Mouse (Mus musculus) limb, embryonic 12.5 days (tissue): Measurements from ENCODE around the gene Gipc1. TPM values are rescaled to one million over a fixed set of nuclear protein-coding genes. Genes with fewer than 3 reads are reported as not detected.

Source experiments
- ATAC-seq: fragments of 200-750 bp; cut with Nextera tagmentation; 2 replicates; pipeline ENCODE4 v1.8.0; 2017; ENCODE audit warnings: low read depth, moderate TSS enrichment; ENCODE audit not compliant: insufficient number of reproducible peaks, insufficient read depth, low FRiP score, low TSS enrichment
- H3K27ac ChIP-seq: fragments of 300-500 bp; sonication (generic); 2 replicates; pipeline ENCODE4 v1.5.1; 2016; ENCODE audit warnings: mild to moderate bottlenecking, moderate library complexity
- H3K27me3 ChIP-seq: fragments of 300-500 bp; sonication (generic); 2 replicates; pipeline ENCODE4 v1.6.1; 2016; ENCODE audit warnings: mild to moderate bottlenecking, moderate library complexity
- H3K36me3 ChIP-seq: fragments of 300-500 bp; sonication (generic); 2 replicates; pipeline ENCODE4 v1.6.1; 2016; ENCODE audit warnings: mild to moderate bottlenecking, moderate library complexity
- H3K4me1 ChIP-seq: fragments of 300-500 bp; sonication (generic); replicated peaks from 2 replicates; pipeline ENCODE4 v1.6.1; 2016
- H3K4me2 ChIP-seq: fragments of 300-500 bp; sonication (generic); 2 replicates; pipeline ENCODE4 v1.6.1; 2016; ENCODE audit warnings: mild to moderate bottlenecking, moderate library complexity
- H3K4me3 ChIP-seq: fragments of 300-500 bp; sonication (generic); replicated peaks from 2 replicates; pipeline ENCODE4 v1.5.1; 2016; ENCODE audit warnings: mild to moderate bottlenecking
- H3K9ac ChIP-seq: fragments of 300-500 bp; sonication (generic); replicated peaks from 2 replicates; pipeline ENCODE4 v1.6.1; 2016; ENCODE audit warnings: mild to moderate bottlenecking, moderate library complexity
- H3K9me3 ChIP-seq: fragments of 300-500 bp; sonication (generic); 2 replicates; pipeline ENCODE4 v1.6.1; 2016; ENCODE audit warnings: mild to moderate bottlenecking, moderate library complexity
- WGBS: fragments of 180-500 bp; shearing (Covaris S2); methylation state at CpG from one replicate; pipeline ENCODE4 v1.1.7; 2016; 5-methylcytosine and 5-hydroxymethylcytosine counted together
- polyA plus RNA-seq: library from polyadenylated mRNA; unstranded; fragments of >200 nt; fragmentation: Nextera tagmentation; extraction: Ambion mirVana; gene quantifications from 2 replicates; pipeline ENCODE4 v1.2.1, GENCODE M21; 2016

Gipc1 gene
- polyA plus RNA-seq, 1 experiment from 2014 or later, result 185 TPM

- no peak overlapping the region for H3K9ac ChIP-seq
- no peak overlapping the region for H3K4me2 ChIP-seq
- H3K27me3 ChIP-seq, result no peaks in the 10 kb centered on the region
- ATAC-seq, result no peak
- H3K4me3 ChIP-seq, result no peak overlapping the region
- H3K27ac ChIP-seq, result no peak overlapping the region
- H3K36me3 ChIP-seq, result no peaks in the 10 kb centered on the region
- WGBS, result 84% methylated on average over 9 of the region's 9 CpGs
- H3K4me1 ChIP-seq, result peaks cover 5% of the 10 kb centered on the region; the same call in 1 of the 2 replicates
- no peaks in the 10 kb centered on the region; the same call in 1 of the 2 replicates for H3K9me3 ChIP-seq
Measured at GRCm38 (mm10) chr8:83619568-83620285, 32.8 kb upstream of the Gipc1 start.

- 58% methylated on average over 15 of the region's 15 CpGs for WGBS
- Histone ChIP-seq H3K27ac (no peak overlapping the region), H3K4me2 (peak overlapping the region; percentile 71), H3K36me3 (no peaks in the 10 kb centered on the region), H3K4me1 (peaks cover 5% of the 10 kb centered on the region; the same call in 1 of the 2 replicates), H3K9me3 (no peaks in the 10 kb centered on the region; the same call in 1 of the 2 replicates), H3K9ac (peak overlapping the region; percentile 44; the same call in 1 of the 2 replicates), H3K4me3 (peak overlapping the region; percentile 40), H3K27me3 (no peaks in the 10 kb centered on the region)
- ATAC-seq, result peak; percentile 38; the same call in 1 of the 2 replicates
Measured at GRCm38 (mm10) chr8:83621691-83622388, 30.6 kb upstream of the Gipc1 start.

GRCm38 (mm10) chr8:83622389-83622989 lies 30.0 kb upstream of the Gipc1 start:
- peak; percentile 65; the same call in 1 of the 2 replicates for ATAC-seq
- Histone ChIP-seq H3K27ac (no peak overlapping the region), H3K9ac (peak overlapping the region; percentile 44; the same call in 1 of the 2 replicates), H3K9me3 (no peaks in the 10 kb centered on the region; the same call in 1 of the 2 replicates), H3K4me2 (peak overlapping the region; percentile 71), H3K4me3 (peak overlapping the region; percentile 40), H3K27me3 (no peaks in the 10 kb centered on the region), H3K36me3 (no peaks in the 10 kb centered on the region), H3K4me1 (peaks cover 5% of the 10 kb centered on the region; the same call in 1 of the 2 replicates)
- 11% methylated on average over 23 of the region's 23 CpGs for WGBS

- H3K27ac ChIP-seq, result no peak overlapping the region
- no peaks in the 10 kb centered on the region for H3K27me3 ChIP-seq
- H3K4me3 ChIP-seq, result no peak overlapping the region
- 84% methylated on average over 7 of the region's 7 CpGs for WGBS
- ATAC-seq, result no peak
- no peaks in the 10 kb centered on the region for H3K36me3 ChIP-seq
- no peak overlapping the region for H3K4me2 ChIP-seq
- no peaks in the 10 kb centered on the region for H3K9me3 ChIP-seq
- peaks cover 5% of the 10 kb centered on the region; the same call in 1 of the 2 replicates for H3K4me1 ChIP-seq
- H3K9ac ChIP-seq, result no peak overlapping the region
Measured at GRCm38 (mm10) chr8:83623549-83623948, 28.9 kb upstream of the Gipc1 start.

GRCm38 (mm10) chr8:83624739-83625138 lies 27.7 kb upstream of the Gipc1 start:
- WGBS, result 54% methylated on average over 3 of the region's 3 CpGs
- H3K4me3 ChIP-seq, result no peak overlapping the region
- H3K4me1 ChIP-seq, result peaks cover 5% of the 10 kb centered on the region; the same call in 1 of the 2 replicates
- no peak for ATAC-seq
- H3K27ac ChIP-seq, result no peak overlapping the region
- H3K9ac ChIP-seq, result no peak overlapping the region
- no peaks in the 10 kb centered on the region for H3K36me3 ChIP-seq
- H3K9me3 ChIP-seq, result no peaks in the 10 kb centered on the region
- no peak overlapping the region for H3K4me2 ChIP-seq
- H3K27me3 ChIP-seq, result no peaks in the 10 kb centered on the region

- no peaks in the 10 kb centered on the region for H3K36me3 ChIP-seq
- WGBS, result 90% methylated on average over 6 of the region's 6 CpGs
- H3K27me3 ChIP-seq, result no peaks in the 10 kb centered on the region
- H3K4me3 ChIP-seq, result no peak overlapping the region
- no peak for ATAC-seq
- H3K4me1 ChIP-seq, result peaks cover 5% of the 10 kb centered on the region; the same call in 1 of the 2 replicates
- no peak overlapping the region for H3K27ac ChIP-seq
- H3K9me3 ChIP-seq, result no peaks in the 10 kb centered on the region
- no peak overlapping the region for H3K4me2 ChIP-seq
- no peak overlapping the region for H3K9ac ChIP-seq
Measured at GRCm38 (mm10) chr8:83625676-83626299, 26.7 kb upstream of the Gipc1 start.

- Histone ChIP-seq H3K27me3 (no peaks in the 10 kb centered on the region), H3K9ac (no peak overlapping the region), H3K9me3 (peaks cover 8% of the 10 kb centered on the region; the same call in 1 of the 2 replicates), H3K27ac (no peak overlapping the region), H3K4me3 (no peak overlapping the region), H3K4me2 (no peak overlapping the region), H3K36me3 (no peaks in the 10 kb centered on the region), H3K4me1 (no peaks in the 10 kb centered on the region)
- WGBS, result 87% methylated on average over 7 of the region's 7 CpGs
- ATAC-seq, result no peak
Measured at GRCm38 (mm10) chr8:83632083-83632707, 20.3 kb upstream of the Gipc1 start.

GRCm38 (mm10) chr8:83638856-83639255 lies 13.6 kb upstream of the Gipc1 start:
- Histone ChIP-seq H3K9ac (no peak overlapping the region), H3K27ac (no peak overlapping the region), H3K27me3 (peaks cover 6% of the 10 kb centered on the region; the same call in 1 of the 2 replicates), H3K9me3 (peaks cover 8% of the 10 kb centered on the region; the same call in 1 of the 2 replicates), H3K4me3 (no peak overlapping the region), H3K4me2 (no peak overlapping the region), H3K36me3 (no peaks in the 10 kb centered on the region), H3K4me1 (no peaks in the 10 kb centered on the region)
- ATAC-seq, result no peak
- 76% methylated on average over 4 of the region's 4 CpGs for WGBS

GRCm38 (mm10) chr8:83639649-83640048 lies 12.8 kb upstream of the Gipc1 start:
- Histone ChIP-seq H3K4me2 (no peak overlapping the region), H3K27ac (no peak overlapping the region), H3K9ac (no peak overlapping the region), H3K27me3 (peaks cover 6% of the 10 kb centered on the region; the same call in 1 of the 2 replicates), H3K4me1 (no peaks in the 10 kb centered on the region), H3K9me3 (peaks cover 8% of the 10 kb centered on the region; the same call in 1 of the 2 replicates), H3K36me3 (no peaks in the 10 kb centered on the region), H3K4me3 (no peak overlapping the region)
- WGBS, result 77% methylated on average over 5 of the region's 5 CpGs
- ATAC-seq, result no peak

GRCm38 (mm10) chr8:83647511-83647910 lies 5.0 kb upstream of the Gipc1 start:
- 94% methylated on average over 11 of the region's 11 CpGs for WGBS
- Histone ChIP-seq H3K36me3 (no peaks in the 10 kb centered on the region), H3K27me3 (peaks cover 6% of the 10 kb centered on the region; the same call in 1 of the 2 replicates), H3K9me3 (0 out of 2 replicates have a peak, but pooled peaks cover 9% of the 10 kb centered on the region), H3K4me1 (no peaks in the 10 kb centered on the region), H3K4me2 (no peak overlapping the region), H3K9ac (no peak overlapping the region), H3K27ac (no peak overlapping the region), H3K4me3 (no peak overlapping the region)
- ATAC-seq, result no peak
